Mouse (Mus musculus) megakaryocyte, embryonic 14.5 days (primary cell): Measurements from ENCODE around the gene Ncor2. TPM values are rescaled to one million over a fixed set of nuclear protein-coding genes. Genes with fewer than 3 reads are reported as not detected.

ENCODE experiments used
- H3K27me3 ChIP-seq: replicated peaks from 2 replicates; pipeline ENCODE3; 2012; ENCODE audit warnings: inconsistent platforms
- H3K36me3 ChIP-seq: replicated peaks from 2 replicates; pipeline ENCODE3; 2012; ENCODE audit warnings: low read length, inconsistent platforms, mixed read lengths
- H3K4me1 ChIP-seq: 2 replicates; pipeline ENCODE4 v1.6.1; 2012; ENCODE audit warnings: inconsistent platforms
- H3K4me3 ChIP-seq: replicated peaks from 2 replicates; pipeline ENCODE3; 2012; ENCODE audit warnings: moderate library complexity, mild to moderate bottlenecking, inconsistent platforms
- H3K9me3 ChIP-seq: 2 replicates; pipeline ENCODE4 v1.6.1; 2012; ENCODE audit warnings: inconsistent platforms
- FLI1 ChIP-seq: IDR thresholded peaks from 2 replicates; pipeline ENCODE4 v1.6.1; 2012; ENCODE audit warnings: low read length, inconsistent platforms, mixed read lengths
- GATA1 ChIP-seq: IDR thresholded peaks from 3 replicates; pipeline ENCODE4 v1.6.1; 2012; ENCODE audit warnings: mixed read lengths, low read length, inconsistent platforms, borderline replicate concordance
- polyA plus RNA-seq: library from polyadenylated mRNA; stranded (reverse); fragments of >175 nt; gene quantifications from 2 replicates; pipeline ENCODE4 v1.2.3, GENCODE M21; 2012; ENCODE audit warnings: low replicate concordance; ENCODE audit not compliant: insufficient read depth

Gene Ncor2
- polyA plus RNA-seq, 1 experiment, result 109 TPM

DNA sequence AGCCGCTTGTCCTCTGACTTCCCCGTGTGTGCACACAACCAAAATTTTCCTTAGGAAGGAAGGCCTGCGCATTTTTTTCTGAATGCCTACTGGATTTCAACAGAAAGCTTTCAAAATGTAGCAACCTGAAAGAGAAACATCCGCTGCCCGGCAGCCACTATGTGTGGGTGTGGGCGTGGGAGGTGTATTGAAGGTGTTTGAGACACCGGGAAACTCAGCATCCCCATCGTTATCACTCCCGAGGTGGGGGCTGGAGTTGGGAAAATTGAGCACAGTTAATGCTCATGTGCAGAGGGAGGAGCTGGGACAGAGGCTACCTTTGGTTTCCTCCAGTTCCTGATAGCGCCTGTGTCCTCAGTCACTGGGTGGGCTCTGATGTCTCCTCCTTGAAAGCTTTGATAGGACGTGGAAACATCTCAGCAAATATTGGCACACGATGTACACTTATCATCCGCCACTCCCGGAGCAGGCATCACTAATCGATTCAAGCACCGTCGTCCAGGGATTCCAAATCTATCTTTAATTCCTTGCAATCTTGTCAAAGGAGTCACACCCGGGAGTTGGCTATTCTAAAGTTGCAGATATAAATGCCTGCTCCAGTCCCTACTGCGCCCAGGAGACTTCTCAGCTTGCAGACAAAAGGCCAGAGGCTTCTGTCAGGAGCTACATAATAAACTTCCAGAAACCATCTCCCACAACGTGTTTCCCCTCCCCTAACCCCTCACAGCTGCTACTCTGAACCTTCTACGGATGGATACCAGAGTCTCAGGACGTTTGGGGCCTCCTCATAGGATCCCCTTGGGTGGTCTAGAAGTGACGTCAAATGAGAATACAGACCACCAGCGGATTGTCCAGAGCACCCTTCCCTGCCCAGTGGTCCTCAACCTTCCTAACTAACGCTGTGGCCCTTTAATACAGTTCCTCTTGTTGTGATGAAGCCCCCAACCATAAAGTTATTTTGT, 14.7 kb upstream of the Ncor2 start:
- TF ChIP-seq FLI1 (no peak), GATA1 (no peak)
- Histone ChIP-seq H3K4me1 (peaks cover 7% of the 10 kb centered on the region), H3K4me3 (no peak overlapping the region), H3K9me3 (peaks cover 24% of the 10 kb centered on the region), H3K36me3 (no peaks in the 10 kb centered on the region), H3K27me3 (peaks cover 89% of the 10 kb centered on the region)

DNA sequence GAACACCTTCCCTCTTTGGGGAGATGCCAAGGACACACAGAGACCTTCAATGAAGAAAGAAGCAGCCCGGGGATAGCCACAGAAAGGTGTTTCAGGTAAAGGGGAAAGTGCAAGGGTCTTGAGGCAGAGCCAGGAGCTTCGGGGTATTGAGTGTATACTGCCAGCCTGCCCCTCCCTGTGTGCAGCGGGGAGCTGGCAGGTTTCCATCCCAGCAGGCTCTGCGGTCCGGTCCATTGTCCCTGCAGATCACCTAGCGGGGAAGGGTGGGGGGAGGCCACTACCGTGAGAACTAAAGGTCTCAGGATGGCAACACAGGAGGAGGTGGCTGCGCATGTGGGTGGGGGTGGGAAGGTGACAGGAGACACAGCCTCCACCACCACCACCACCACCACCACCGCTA, 12.6 kb upstream of the Ncor2 start:
- peaks cover 89% of the 10 kb centered on the region for H3K27me3 ChIP-seq
- no peak overlapping the region for H3K4me3 ChIP-seq

DNA sequence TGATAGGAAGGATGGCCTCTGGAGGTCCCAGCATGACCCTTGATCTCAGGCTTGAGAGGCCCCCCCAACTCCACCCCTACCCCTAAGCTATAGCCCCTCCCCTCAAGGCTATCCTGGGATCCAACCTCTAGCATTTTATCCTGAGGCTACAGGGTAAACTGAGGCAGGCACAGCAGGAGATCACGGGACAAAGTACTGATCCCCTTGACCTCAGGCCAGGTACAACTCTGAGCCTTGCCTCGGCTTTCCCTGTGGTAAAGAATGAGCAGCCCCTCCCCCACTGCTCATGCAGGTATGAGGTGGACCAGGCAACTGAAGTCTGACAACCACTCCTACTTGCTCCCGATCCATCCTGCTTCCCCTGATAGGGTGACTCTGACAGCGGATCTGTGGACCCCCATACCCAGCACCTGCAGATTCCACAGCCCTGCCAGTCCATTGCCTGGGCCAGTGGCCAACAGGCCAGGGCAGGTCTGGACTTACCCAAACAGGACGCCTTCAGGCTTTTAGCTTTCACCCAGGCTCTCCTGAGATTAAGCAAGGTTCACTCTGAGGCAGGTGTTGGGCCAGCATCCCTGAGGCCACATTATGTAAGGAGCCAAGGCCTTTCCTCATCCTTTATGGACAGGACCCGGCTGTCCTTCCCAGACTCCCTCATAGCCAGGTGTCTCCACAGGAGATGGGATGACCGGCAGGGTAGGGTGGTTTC, 11.2 kb upstream of the Ncor2 start:
- H3K36me3 ChIP-seq, result no peaks in the 10 kb centered on the region
- no peak for TF ChIP-seq FLI1
- no peak for TF ChIP-seq GATA1
- no peak overlapping the region for H3K4me3 ChIP-seq
- peaks cover 9% of the 10 kb centered on the region for H3K4me1 ChIP-seq
- H3K27me3 ChIP-seq, result peaks cover 90% of the 10 kb centered on the region
- peaks cover 34% of the 10 kb centered on the region for H3K9me3 ChIP-seq

More for the DNA sequence above, 12.6 kb upstream of the Ncor2 start:
- TF ChIP-seq GATA1 (no peak), FLI1 (no peak)
- no peaks in the 10 kb centered on the region for H3K36me3 ChIP-seq
- H3K9me3 ChIP-seq, result peaks cover 35% of the 10 kb centered on the region
- H3K4me1 ChIP-seq, result peaks cover 9% of the 10 kb centered on the region

DNA sequence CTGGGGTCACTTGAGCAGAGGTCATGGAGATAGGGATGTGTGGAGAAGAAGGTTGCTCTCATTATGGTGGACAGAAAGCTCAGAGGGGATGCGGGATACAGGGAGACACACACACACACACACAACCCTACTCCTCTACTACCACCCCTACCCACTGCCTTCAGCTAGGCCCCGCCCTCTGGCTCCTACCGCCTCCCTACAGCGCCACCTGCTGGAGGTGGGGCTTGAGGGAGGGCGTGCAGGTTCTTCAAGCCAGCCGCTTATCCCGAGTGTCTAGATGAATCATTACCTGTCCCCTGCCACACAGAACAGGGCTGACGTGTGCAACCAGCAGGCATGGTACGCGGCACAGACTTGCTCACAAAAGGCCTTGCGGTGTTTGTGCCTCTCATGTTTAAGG, 10.6 kb upstream of the Ncor2 start:
- Histone ChIP-seq H3K4me3 (no peak overlapping the region), H3K36me3 (no peaks in the 10 kb centered on the region), H3K27me3 (peaks cover 90% of the 10 kb centered on the region), H3K9me3 (peaks cover 31% of the 10 kb centered on the region), H3K4me1 (peaks cover 9% of the 10 kb centered on the region)
- no peak for TF ChIP-seq FLI1
- TF ChIP-seq GATA1, result no peak

DNA sequence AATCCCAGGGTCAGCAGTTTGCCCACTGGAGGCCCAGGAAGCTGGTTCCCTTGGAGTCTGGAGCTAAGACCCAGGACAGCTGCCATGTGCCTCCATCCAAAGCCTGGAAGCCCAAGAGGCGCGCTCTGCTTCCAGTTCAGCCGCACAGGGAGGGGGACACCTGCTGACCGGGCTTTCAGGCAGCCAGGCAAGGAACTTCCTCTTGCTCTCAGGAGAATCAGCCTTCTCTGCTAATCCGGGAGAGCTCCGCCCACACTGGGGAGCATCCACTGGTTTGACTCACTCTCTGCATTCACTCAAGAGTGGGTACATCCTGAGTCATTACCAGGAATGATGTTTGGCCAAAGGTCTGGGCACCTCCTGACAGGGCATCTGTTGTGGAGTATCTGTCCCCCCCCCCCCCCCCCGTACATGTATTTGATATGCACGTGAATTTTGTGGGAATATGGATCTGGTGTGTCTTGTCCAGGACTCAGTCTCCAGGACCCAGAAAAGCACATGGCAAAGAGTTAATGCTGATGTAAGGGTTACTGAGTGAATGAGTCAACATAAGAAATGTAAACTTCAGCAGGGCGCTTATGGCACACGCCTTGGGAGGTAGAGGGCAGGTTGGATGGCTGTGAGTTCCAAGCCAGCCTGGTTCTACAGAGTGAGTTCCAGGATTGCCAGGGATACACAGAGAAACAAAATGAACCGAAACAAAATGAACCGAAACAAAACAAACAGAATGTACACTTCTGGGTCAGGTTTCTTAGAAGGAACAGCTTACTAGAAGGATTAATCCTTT, 10.0 kb upstream of the Ncor2 start:
- no peak for TF ChIP-seq FLI1
- TF ChIP-seq GATA1, result no peak
- Histone ChIP-seq H3K27me3 (peaks cover 90% of the 10 kb centered on the region), H3K4me3 (no peak overlapping the region), H3K9me3 (peaks cover 31% of the 10 kb centered on the region), H3K4me1 (peaks cover 9% of the 10 kb centered on the region), H3K36me3 (no peaks in the 10 kb centered on the region)

DNA sequence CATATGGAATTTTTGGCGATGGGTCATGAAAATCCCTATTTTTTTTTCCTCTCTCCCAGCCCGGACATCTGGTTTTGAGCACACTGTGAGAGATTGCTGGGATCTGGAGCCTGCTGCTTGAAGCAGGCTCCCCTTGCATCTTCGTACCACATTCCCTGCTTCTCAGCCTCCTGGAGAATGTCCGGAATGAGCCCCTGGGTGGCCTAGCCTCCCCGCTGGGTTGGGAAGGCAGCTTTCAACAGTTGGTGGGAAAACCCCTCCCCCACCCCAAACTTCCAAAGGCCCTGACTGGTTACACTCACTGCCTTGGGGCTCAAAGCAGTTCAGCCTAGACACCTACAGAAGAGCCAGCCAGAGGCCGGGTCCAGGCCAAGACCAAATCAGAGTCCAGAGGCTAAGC, 5.8 kb upstream of the Ncor2 start:
- H3K4me3 ChIP-seq, result no peak overlapping the region
- TF ChIP-seq FLI1 (no peak), GATA1 (no peak)
- no peaks in the 10 kb centered on the region for H3K36me3 ChIP-seq
- H3K27me3 ChIP-seq, result peaks cover 86% of the 10 kb centered on the region
- H3K9me3 ChIP-seq, result peaks cover 23% of the 10 kb centered on the region
- H3K4me1 ChIP-seq, result peaks cover 37% of the 10 kb centered on the region

DNA sequence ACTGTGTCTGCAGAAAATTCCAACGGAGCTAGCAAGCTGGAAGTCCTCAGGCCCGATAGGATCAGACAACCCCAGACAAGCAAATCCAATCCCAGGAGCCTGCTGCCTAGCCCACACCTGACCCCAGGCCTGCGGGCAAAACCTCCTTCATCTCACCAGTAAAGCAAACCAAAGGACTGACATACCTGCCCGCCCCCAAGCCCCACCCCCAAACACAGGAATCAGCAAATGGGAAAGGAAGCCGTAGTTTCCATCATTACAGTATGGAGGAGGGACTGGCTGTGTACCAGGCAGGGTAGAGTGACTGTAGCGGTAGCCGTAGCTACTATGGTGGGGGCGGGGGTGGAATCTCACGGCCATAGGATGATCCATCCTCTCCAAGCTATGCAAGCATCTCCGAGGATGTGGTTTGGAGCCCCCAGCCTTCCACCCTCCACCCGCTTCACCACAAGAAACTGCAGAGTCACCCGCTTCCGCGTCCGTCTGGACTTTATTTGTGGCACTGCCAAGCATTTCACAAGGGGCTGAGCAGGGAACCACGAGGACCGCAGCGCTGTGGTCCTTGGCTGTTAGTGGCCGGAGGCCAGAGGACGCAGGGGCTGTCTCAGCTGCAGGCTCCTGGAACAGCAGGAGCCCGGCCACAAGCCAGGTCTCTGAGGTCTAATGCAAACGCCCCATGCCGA, 4.4 kb upstream of the Ncor2 start:
- H3K4me3 ChIP-seq, result peak overlapping the region; percentile 77
- H3K36me3 ChIP-seq, result no peaks in the 10 kb centered on the region
- no peak for TF ChIP-seq GATA1
- TF ChIP-seq FLI1, result no peak
- peaks cover 76% of the 10 kb centered on the region for H3K27me3 ChIP-seq
- H3K4me1 ChIP-seq, result peaks cover 37% of the 10 kb centered on the region
- peaks cover 14% of the 10 kb centered on the region for H3K9me3 ChIP-seq

DNA sequence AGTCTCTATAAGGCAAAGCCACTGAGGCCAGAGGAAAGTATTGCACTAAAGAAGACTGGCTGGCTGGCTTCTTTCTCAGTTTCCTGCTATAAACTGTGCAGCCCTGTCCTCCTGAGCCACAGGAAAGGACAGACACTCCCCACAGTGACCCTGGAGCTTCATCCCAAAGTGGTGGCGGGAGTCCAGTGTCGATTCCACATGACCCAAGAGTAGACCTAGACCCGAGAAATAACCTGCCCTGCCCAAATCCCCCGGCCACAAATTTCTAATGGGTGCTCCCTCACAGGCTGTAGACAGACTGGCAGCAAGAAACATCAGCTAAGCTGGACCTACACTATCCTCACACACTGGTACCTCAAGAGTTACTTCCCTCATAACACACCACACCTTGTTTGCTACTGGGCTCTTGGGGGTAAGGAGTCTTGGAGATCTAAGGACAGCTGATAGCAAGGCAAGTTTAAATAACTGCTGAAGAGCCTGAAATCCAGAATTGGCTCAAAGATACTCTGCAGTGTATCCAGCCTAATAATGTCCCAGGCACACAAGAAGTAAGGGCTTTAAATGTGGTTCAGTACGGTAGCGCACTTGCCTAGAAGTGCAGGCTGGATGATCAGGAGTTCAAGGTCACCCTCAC, 1.7 kb upstream of the Ncor2 start:
- Histone ChIP-seq H3K27me3 (peaks cover 77% of the 10 kb centered on the region), H3K36me3 (no peaks in the 10 kb centered on the region), H3K4me3 (no peak overlapping the region), H3K9me3 (no peaks in the 10 kb centered on the region), H3K4me1 (peaks cover 60% of the 10 kb centered on the region)
- TF ChIP-seq GATA1 (no peak), FLI1 (no peak)
